Mouse (Mus musculus): ENCODE measurements around the gene Hint1. TPM values are rescaled to one million over a fixed set of nuclear protein-coding genes. Genes with fewer than 3 reads are reported as not detected.
"Not testable (repeated sequence)": the region's sequence is repeated elsewhere in the genome, so short reads cannot be mapped to it uniquely, and the experiment has no call there.

The Hint1 gene
- polyA plus RNA-seq, 1 experiment from 2014 or later: 634 TPM

DNA sequence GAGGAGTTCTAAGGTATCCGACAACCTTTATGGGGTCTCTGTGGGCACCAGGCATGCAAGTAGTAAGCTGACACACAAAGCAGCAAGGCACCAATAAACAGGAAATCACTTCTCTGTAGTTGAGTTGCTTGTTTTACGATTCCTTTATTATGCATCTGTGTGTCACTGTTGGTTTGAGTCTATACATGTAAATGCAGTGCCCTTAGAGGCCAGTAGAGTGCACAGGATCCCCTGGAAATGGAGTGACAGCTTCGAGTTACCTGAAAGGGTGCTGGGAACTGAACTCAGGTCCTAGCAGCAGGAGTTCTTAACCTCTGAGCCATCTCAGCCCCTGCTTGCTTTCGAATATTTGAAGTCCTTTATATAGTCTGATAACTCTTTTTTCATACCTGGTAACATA lies 26.5 kb upstream of the Hint1 start:
- Histone ChIP-seq H3K27ac (ENCODE audit: low read length) (no peak overlapping the region), H3K4me2 (ENCODE audit: low read depth, low read length) (no peak overlapping the region), H3K27me3 (ENCODE audit: control insufficient read depth, insufficient read depth, low read length) (no peaks in the 10 kb centered on the region), H3K4me1 (ENCODE audit: control insufficient read depth, insufficient read depth, low read length) (no peaks in the 10 kb centered on the region), H3K4me3 (replicated peaks; ENCODE audit: low read length) (no peak overlapping the region), H3K36me3 (ENCODE audit: control insufficient read depth, insufficient read depth, low read length) (no peaks in the 10 kb centered on the region), H3K9me3 (replicated peaks; ENCODE audit: control insufficient read depth, low read length) (no peaks in the 10 kb centered on the region), H3K9ac (ENCODE audit: low read length) (no peak overlapping the region)
- no peak for ATAC-seq (ENCODE audit: insufficient read depth, low FRiP score)
- 85% methylated on average over 4 of the region's 4 CpGs for WGBS

DNA sequence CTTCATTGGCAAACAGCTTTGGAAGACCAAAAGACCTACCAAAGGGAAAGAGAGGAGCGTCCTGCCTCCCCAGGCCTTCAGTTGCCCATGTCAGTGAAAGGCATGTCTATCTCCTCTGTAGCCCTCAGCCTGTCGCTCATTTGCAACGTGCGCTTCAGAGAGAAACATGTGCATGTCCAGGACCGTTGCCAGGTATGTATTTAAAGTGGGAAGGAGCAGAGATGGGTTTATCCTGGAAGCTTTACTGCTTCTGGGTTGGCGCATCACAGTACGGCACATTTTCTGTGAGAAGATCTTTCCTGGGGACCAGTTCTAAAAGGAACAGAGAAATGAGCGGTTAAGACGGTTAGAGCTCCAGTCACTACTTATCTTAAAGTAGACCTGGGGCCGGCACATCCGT lies 25.3 kb upstream of the Hint1 start:
- Histone ChIP-seq H3K4me3 (replicated peaks; ENCODE audit: low read length) (no peak overlapping the region), H3K27ac (ENCODE audit: low read length) (no peak overlapping the region), H3K4me1 (ENCODE audit: control insufficient read depth, insufficient read depth, low read length) (no peaks in the 10 kb centered on the region), H3K27me3 (ENCODE audit: control insufficient read depth, insufficient read depth, low read length) (no peaks in the 10 kb centered on the region), H3K36me3 (ENCODE audit: control insufficient read depth, insufficient read depth, low read length) (no peaks in the 10 kb centered on the region), H3K9me3 (replicated peaks; ENCODE audit: control insufficient read depth, low read length) (no peaks in the 10 kb centered on the region), H3K9ac (ENCODE audit: low read length) (no peak overlapping the region), H3K4me2 (ENCODE audit: low read depth, low read length) (no peak overlapping the region)
- 89% methylated on average over 11 of the region's 11 CpGs for WGBS
- ATAC-seq (ENCODE audit: insufficient read depth, low FRiP score): no peak

GRCm38 (mm10) chr11:54844424-54844823 lies 21.8 kb upstream of the Hint1 start:
- no peak for ATAC-seq (ENCODE audit: insufficient read depth, low FRiP score)
- no peak overlapping the region for H3K4me3 ChIP-seq (replicated peaks; ENCODE audit: low read length)
- no peak overlapping the region for H3K27ac ChIP-seq (ENCODE audit: low read length)
- H3K9me3 ChIP-seq (replicated peaks; ENCODE audit: control insufficient read depth, low read length): no peaks in the 10 kb centered on the region
- no peak overlapping the region for H3K4me2 ChIP-seq (ENCODE audit: low read depth, low read length)
- H3K27me3 ChIP-seq (ENCODE audit: control insufficient read depth, insufficient read depth, low read length): no peaks in the 10 kb centered on the region
- no peaks in the 10 kb centered on the region for H3K36me3 ChIP-seq (ENCODE audit: control insufficient read depth, insufficient read depth, low read length)
- H3K4me1 ChIP-seq (ENCODE audit: control insufficient read depth, insufficient read depth, low read length): no peaks in the 10 kb centered on the region
- H3K9ac ChIP-seq (ENCODE audit: low read length): no peak overlapping the region
- WGBS: 54% methylated on average over 9 of the region's 9 CpGs

- no peaks in the 10 kb centered on the region for H3K36me3 ChIP-seq (ENCODE audit: control insufficient read depth, insufficient read depth, low read length)
- ATAC-seq (ENCODE audit: insufficient read depth, low FRiP score): no peak
- no peak overlapping the region for H3K9ac ChIP-seq (ENCODE audit: low read length)
- H3K27ac ChIP-seq (ENCODE audit: low read length): no peak overlapping the region
- no peak overlapping the region for H3K4me3 ChIP-seq (replicated peaks; ENCODE audit: low read length)
- H3K4me1 ChIP-seq (ENCODE audit: control insufficient read depth, insufficient read depth, low read length): no peaks in the 10 kb centered on the region
- no peaks in the 10 kb centered on the region for H3K9me3 ChIP-seq (replicated peaks; ENCODE audit: control insufficient read depth, low read length)
- WGBS: 74% methylated on average over 5 of the region's 5 CpGs
- no peak overlapping the region for H3K4me2 ChIP-seq (ENCODE audit: low read depth, low read length)
- no peaks in the 10 kb centered on the region for H3K27me3 ChIP-seq (ENCODE audit: control insufficient read depth, insufficient read depth, low read length)
These were observed 21.2 kb upstream of the Hint1 start for GRCm38 (mm10) chr11:54844959-54845358.

GRCm38 (mm10) chr11:54845470-54846442 lies 20.4 kb upstream of the Hint1 start:
- Histone ChIP-seq H3K4me1 (ENCODE audit: control insufficient read depth, insufficient read depth, low read length) (no peaks in the 10 kb centered on the region), H3K4me2 (ENCODE audit: low read depth, low read length) (no peak overlapping the region), H3K27me3 (ENCODE audit: control insufficient read depth, insufficient read depth, low read length) (no peaks in the 10 kb centered on the region), H3K36me3 (ENCODE audit: control insufficient read depth, insufficient read depth, low read length) (no peaks in the 10 kb centered on the region), H3K4me3 (replicated peaks; ENCODE audit: low read length) (no peak overlapping the region), H3K9me3 (replicated peaks; ENCODE audit: control insufficient read depth, low read length) (no peaks in the 10 kb centered on the region), H3K9ac (ENCODE audit: low read length) (no peak overlapping the region), H3K27ac (ENCODE audit: low read length) (no peak overlapping the region)
- ATAC-seq (ENCODE audit: insufficient read depth, low FRiP score): no peak
- WGBS: 48% methylated on average over 8 of the region's 8 CpGs

- WGBS: 72% methylated on average over 10 of the region's 10 CpGs
- Histone ChIP-seq H3K9me3 (replicated peaks; ENCODE audit: control insufficient read depth, low read length) (no peaks in the 10 kb centered on the region), H3K9ac (ENCODE audit: low read length) (no peak overlapping the region), H3K27me3 (ENCODE audit: control insufficient read depth, insufficient read depth, low read length) (no peaks in the 10 kb centered on the region), H3K4me1 (ENCODE audit: control insufficient read depth, insufficient read depth, low read length) (no peaks in the 10 kb centered on the region), H3K36me3 (ENCODE audit: control insufficient read depth, insufficient read depth, low read length) (no peaks in the 10 kb centered on the region), H3K4me3 (replicated peaks; ENCODE audit: low read length) (no peak overlapping the region), H3K4me2 (ENCODE audit: low read depth, low read length) (no peak overlapping the region), H3K27ac (ENCODE audit: low read length) (no peak overlapping the region)
- ATAC-seq (ENCODE audit: insufficient read depth, low FRiP score): no peak
These were observed 16.0 kb upstream of the Hint1 start for GRCm38 (mm10) chr11:54849961-54850758.

DNA sequence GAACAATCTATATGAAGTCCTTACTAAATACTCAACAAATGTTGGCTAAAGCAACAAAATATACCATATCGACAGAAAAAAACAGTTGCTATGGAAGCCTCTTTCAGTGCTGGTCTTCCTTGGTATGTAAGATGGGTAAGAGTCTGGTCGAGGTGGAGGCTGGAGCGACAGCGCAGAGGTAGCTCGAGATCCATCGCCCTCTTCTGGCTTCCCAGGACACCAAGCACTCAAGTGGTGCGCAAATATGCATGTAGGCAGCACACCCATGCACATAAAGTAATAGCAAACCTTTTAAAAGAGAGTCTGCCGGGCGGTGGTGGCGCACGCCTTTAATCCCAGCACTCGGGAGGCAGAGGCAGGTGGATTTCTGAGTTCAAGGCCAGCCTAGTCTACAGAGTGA lies 14.5 kb upstream of the Hint1 start:
- H3K4me3 ChIP-seq (replicated peaks; ENCODE audit: low read length): no peak overlapping the region
- H3K4me1 ChIP-seq (ENCODE audit: control insufficient read depth, insufficient read depth, low read length): no peaks in the 10 kb centered on the region
- no peaks in the 10 kb centered on the region for H3K36me3 ChIP-seq (ENCODE audit: control insufficient read depth, insufficient read depth, low read length)
- no peaks in the 10 kb centered on the region for H3K27me3 ChIP-seq (ENCODE audit: control insufficient read depth, insufficient read depth, low read length)
- no peaks in the 10 kb centered on the region for H3K9me3 ChIP-seq (replicated peaks; ENCODE audit: control insufficient read depth, low read length)
- no peak for ATAC-seq (ENCODE audit: insufficient read depth, low FRiP score)
- no peak overlapping the region for H3K27ac ChIP-seq (ENCODE audit: low read length)
- H3K4me2 ChIP-seq (ENCODE audit: low read depth, low read length): no peak overlapping the region
- no peak overlapping the region for H3K9ac ChIP-seq (ENCODE audit: low read length)
- WGBS: 92% methylated on average over 12 of the region's 12 CpGs

- not testable (repeated sequence) for H3K27me3 ChIP-seq (ENCODE audit: control insufficient read depth, insufficient read depth, low read length); H3K9ac ChIP-seq (ENCODE audit: low read length); ATAC-seq (ENCODE audit: insufficient read depth, low FRiP score); H3K27ac ChIP-seq (ENCODE audit: low read length); H3K4me2 ChIP-seq (ENCODE audit: low read depth, low read length); H3K4me1 ChIP-seq (ENCODE audit: control insufficient read depth, insufficient read depth, low read length); H3K4me3 ChIP-seq (replicated peaks; ENCODE audit: low read length); H3K9me3 ChIP-seq (replicated peaks; ENCODE audit: control insufficient read depth, low read length); H3K36me3 ChIP-seq (ENCODE audit: control insufficient read depth, insufficient read depth, low read length)
- 98% methylated on average over 11 of the region's 12 CpGs for WGBS
These were observed 7.3 kb upstream of the Hint1 start for GRCm38 (mm10) chr11:54858880-54859279.
